Mouse (Mus musculus) urinary bladder, adult 18-20 months (tissue): Measurements from ENCODE around the gene Eif6.
A peak's percentile ranks its signal among the peaks of the same experiment; 100 is the strongest.
"Not testable (repeated sequence)": the region's sequence is repeated elsewhere in the genome, so short reads cannot be mapped to it uniquely, and the experiment has no call there.

ENCODE experiments used
- DNase-seq, 2 experiments: peaks; one replicate each; pipeline ENCODE4 v3.0.0; 2022; ENCODE audit warnings: low spot score in 2 of 2, mixed read lengths in 2 of 2

The Eif6 gene

GRCm38 (mm10) chr2:155826630-155827424 is at the start of gene Eif6:
Eif6 (minus strand) TSS chr2:155826925.
- peak; percentile 70 to 84 for DNase-seq

GRCm38 (mm10) chr2:155873636-155874035 is 46.9 kb upstream of the Eif6 start:
- DNase-seq: no peak

GRCm38 (mm10) chr2:155872930-155873507 is 46.3 kb upstream of the Eif6 start:
- no peak for DNase-seq

- DNase-seq: no peak
These were observed 45.8 kb upstream of the Eif6 start for GRCm38 (mm10) chr2:155872486-155872885.

- peak; percentile 26 to 37 for DNase-seq
These were observed 43.0 kb upstream of the Eif6 start for GRCm38 (mm10) chr2:155869772-155870171.

- no peak for DNase-seq
These were observed 41.6 kb upstream of the Eif6 start for GRCm38 (mm10) chr2:155868320-155868719.

- no peak for DNase-seq
These were observed 36.7 kb upstream of the Eif6 start for GRCm38 (mm10) chr2:155863301-155863867.

GRCm38 (mm10) chr2:155862573-155863300 is 36.0 kb upstream of the Eif6 start:
- no peak for DNase-seq

- no peak for DNase-seq
These were observed 34.9 kb upstream of the Eif6 start for GRCm38 (mm10) chr2:155861581-155861980.

GRCm38 (mm10) chr2:155860102-155860501 is 33.4 kb upstream of the Eif6 start:
- DNase-seq: no peak

- no peak for DNase-seq
These were observed 25.8 kb upstream of the Eif6 start for GRCm38 (mm10) chr2:155852536-155852935.

- no peak for DNase-seq
These were observed 23.4 kb upstream of the Eif6 start for GRCm38 (mm10) chr2:155850120-155850519.

GRCm38 (mm10) chr2:155849464-155849863 is 22.7 kb upstream of the Eif6 start:
- DNase-seq: no peak

- peak; percentile 68 to 74 for DNase-seq
These were observed 21.6 kb upstream of the Eif6 start for GRCm38 (mm10) chr2:155848291-155848690.

GRCm38 (mm10) chr2:155846930-155847329 is 20.2 kb upstream of the Eif6 start:
- DNase-seq: no peak

- no peak for DNase-seq
These were observed 12.2 kb upstream of the Eif6 start for GRCm38 (mm10) chr2:155838961-155839360.

GRCm38 (mm10) chr2:155837961-155838360 is 11.2 kb upstream of the Eif6 start:
- DNase-seq: no peak

GRCm38 (mm10) chr2:155834732-155835131 is 8.0 kb upstream of the Eif6 start, which contains the start of gene Fam83c:
Fam83c (minus strand) TSS chr2:155834854.
- peak; percentile 39 to 64 for DNase-seq

GRCm38 (mm10) chr2:155832087-155832486 is 5.4 kb upstream of the Eif6 start:
- DNase-seq: not testable (repeated sequence)

- DNase-seq: no peak
These were observed 4.6 kb upstream of the Eif6 start for GRCm38 (mm10) chr2:155831302-155831701.

- DNase-seq: peak; percentile 38 to 66
These were observed 4.1 kb upstream of the Eif6 start for GRCm38 (mm10) chr2:155830841-155831240.
